Mouse (Mus musculus) lung, embryonic 16.5 days (tissue): ENCODE results near the gene Asgr1. TPM values are rescaled to one million over a fixed set of nuclear protein-coding genes. Genes with fewer than 3 reads are reported as not detected.

Source experiments
- ATAC-seq: fragments of 200-750 bp; cut with Nextera tagmentation; 2 replicates; pipeline ENCODE4 v1.8.0; 2017; ENCODE audit warnings: low read depth, mild to moderate bottlenecking, moderate library complexity
- H3K27ac ChIP-seq: fragments of 300-500 bp; sonication (generic); 2 replicates; pipeline ENCODE4 v1.5.1; 2014; ENCODE audit warnings: mild to moderate bottlenecking, control low read depth, low read length
- H3K27me3 ChIP-seq: fragments of 300-500 bp; sonication (generic); 2 replicates; pipeline ENCODE4 v1.6.1; 2014; ENCODE audit warnings: low read depth, low read length, mixed read lengths; ENCODE audit not compliant: control insufficient read depth, insufficient read depth
- H3K36me3 ChIP-seq: fragments of 300-500 bp; sonication (generic); 2 replicates; pipeline ENCODE4 v1.6.1; 2014; ENCODE audit warnings: low read length; ENCODE audit not compliant: control insufficient read depth, insufficient read depth
- H3K4me1 ChIP-seq: fragments of 300-500 bp; sonication (generic); replicated peaks from 2 replicates; pipeline ENCODE4 v1.6.1; 2014; ENCODE audit warnings: low read length, mixed read lengths; ENCODE audit not compliant: control insufficient read depth, insufficient read depth
- H3K4me2 ChIP-seq: fragments of 300-500 bp; sonication (generic); 2 replicates; pipeline ENCODE4 v1.6.1; 2014; ENCODE audit warnings: low read depth, low read length, control low read depth
- H3K4me3 ChIP-seq: fragments of 300-500 bp; sonication (generic); 2 replicates; pipeline ENCODE4 v1.5.1; 2014; ENCODE audit warnings: mild to moderate bottlenecking, low read length, control low read depth
- H3K9ac ChIP-seq: fragments of 300-500 bp; sonication (generic); 2 replicates; pipeline ENCODE4 v1.6.1; 2014; ENCODE audit warnings: low read length, control low read depth
- H3K9me3 ChIP-seq: fragments of 300-500 bp; sonication (generic); 2 replicates; pipeline ENCODE4 v1.6.1; 2016; ENCODE audit warnings: low read length; ENCODE audit not compliant: control insufficient read depth
- WGBS: fragments of 180-500 bp; shearing (Covaris S2); extraction: QIAGEN DNeasy Blood & Tissue Kit; methylation state at CpG from one replicate; pipeline ENCODE4 v1.1.7; 2014; 5-methylcytosine and 5-hydroxymethylcytosine counted together
- polyA plus RNA-seq: library from polyadenylated mRNA; unstranded; fragments of >200 nt; fragmentation: Nextera tagmentation; extraction: Ambion mirVana; gene quantifications from 2 replicates; pipeline ENCODE4 v1.2.1, GENCODE M21; 2015

The Asgr1 gene
- polyA plus RNA-seq, 1 experiment from 2014 or later = not detected

DNA sequence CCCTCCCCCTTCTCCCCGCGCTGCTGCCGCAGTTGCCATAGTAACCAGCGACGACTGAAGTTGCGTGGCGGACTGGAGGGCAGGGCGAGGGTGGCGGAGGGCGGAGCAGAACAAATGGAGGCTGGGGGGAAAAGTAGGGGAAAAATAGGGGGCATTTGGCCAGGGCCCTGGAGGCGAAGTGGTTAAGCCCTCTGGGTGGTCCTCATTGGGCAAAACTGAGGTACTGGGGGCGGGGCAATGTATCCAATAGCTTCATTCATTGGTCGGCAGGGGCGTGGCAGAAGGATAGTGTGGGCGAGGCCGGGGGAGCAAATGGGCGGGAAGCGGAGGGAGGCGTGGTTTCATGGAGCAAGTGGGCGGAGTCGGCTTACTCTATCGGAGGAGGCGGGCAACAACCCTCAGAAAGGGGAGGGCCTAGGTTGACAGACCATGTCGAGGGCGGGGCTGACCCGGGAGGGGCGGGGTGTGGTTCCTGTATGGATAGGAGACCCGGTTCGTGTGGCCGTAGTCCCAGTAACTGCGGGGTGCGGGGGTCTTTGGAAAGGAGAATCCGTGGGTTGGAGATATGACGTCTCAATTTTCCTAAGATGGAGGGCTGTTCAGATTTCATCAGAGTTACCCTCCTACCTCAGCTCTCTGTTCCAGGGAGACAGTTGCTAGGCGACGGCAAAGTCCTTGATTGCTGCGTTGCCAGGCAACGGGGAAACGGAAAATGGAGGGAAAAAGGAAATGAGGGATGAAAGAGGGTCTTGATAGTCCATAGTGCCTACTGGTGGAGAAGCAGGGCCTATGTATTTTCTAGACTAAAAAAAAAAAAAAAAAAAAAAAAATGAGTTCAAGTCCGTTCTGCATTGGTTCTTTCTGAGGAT is 32.4 kb upstream of the Asgr1 start:
- Histone ChIP-seq H3K27ac (peak overlapping the region; percentile 78), H3K9me3 (no peaks in the 10 kb centered on the region), H3K4me2 (peak overlapping the region; percentile 92), H3K27me3 (0 out of 2 replicates have a peak, but pooled peaks cover 2% of the 10 kb centered on the region), H3K4me1 (peaks cover 48% of the 10 kb centered on the region), H3K4me3 (peak overlapping the region; percentile 63), H3K9ac (peak overlapping the region; percentile 59), H3K36me3 (no peaks in the 10 kb centered on the region)
- ATAC-seq = peak; percentile 87
- 2% methylated on average over 40 of the region's 40 CpGs for WGBS

DNA sequence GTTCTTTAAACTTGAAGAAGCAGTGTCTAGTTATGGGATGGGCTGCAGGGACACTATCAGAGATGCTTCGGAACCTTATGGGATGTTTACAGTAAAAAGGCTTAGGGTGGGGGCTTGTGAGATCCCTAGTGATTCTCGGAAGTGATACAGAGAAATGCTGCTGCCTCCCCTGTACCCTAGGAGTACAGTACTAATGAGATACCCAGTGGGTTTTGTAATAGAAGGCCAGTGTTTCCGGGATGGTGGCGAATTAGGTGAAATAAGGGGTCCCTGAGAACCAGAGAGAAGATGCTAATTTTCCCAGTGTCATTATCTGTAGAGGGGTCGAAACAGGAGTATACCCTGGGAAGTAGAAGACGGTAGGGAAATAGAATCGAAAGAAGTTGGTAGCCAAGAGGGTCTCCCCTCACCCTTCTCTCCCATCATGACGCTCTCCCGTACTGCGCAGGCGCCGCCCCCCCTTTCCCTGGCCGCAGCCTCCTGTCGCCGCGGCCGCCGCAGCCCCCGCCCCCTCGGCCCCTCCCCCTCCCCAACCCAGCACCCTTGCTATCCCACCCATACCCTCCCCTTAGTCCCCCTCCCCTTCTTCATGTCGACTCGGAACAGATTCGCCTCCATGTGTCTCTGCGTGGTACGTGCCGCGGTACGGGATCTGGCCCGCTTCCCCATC is 30.3 kb upstream of the Asgr1 start:
- no peaks in the 10 kb centered on the region for H3K36me3 ChIP-seq
- H3K27ac ChIP-seq = no peak overlapping the region
- 6% methylated on average over 19 of the region's 29 CpGs for WGBS
- 0 out of 2 replicates have a peak, but pooled peaks cover 2% of the 10 kb centered on the region for H3K27me3 ChIP-seq
- H3K4me1 ChIP-seq = peaks cover 56% of the 10 kb centered on the region
- H3K9ac ChIP-seq = peak overlapping the region; percentile 52; the same call in 1 of the 2 replicates
- no peak for ATAC-seq
- no peaks in the 10 kb centered on the region for H3K9me3 ChIP-seq
- H3K4me3 ChIP-seq = peak overlapping the region; percentile 40
- peak overlapping the region; percentile 59 for H3K4me2 ChIP-seq

DNA sequence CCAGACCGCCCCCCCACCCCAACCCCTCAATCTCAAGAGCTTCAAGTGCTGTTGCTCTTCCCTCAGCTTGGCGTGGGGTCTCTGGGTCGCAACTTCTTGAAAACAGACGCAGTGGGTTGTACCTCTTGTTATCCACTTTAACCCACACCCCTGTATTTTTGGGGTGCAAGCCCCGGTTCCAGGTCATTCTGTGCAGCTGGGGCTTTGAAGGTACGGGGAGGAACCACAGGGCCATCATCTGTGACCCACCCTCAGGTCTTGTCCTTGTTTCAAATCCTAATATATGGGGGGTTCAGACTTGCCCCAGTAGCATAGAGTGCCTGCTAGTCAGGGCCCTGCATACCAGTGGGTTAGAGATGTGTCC is 29.8 kb upstream of the Asgr1 start:
- Histone ChIP-seq H3K4me1 (peaks cover 55% of the 10 kb centered on the region), H3K9me3 (no peaks in the 10 kb centered on the region), H3K9ac (peak overlapping the region; percentile 52; the same call in 1 of the 2 replicates), H3K4me3 (peak overlapping the region; percentile 40), H3K4me2 (peak overlapping the region; percentile 59), H3K27ac (no peak overlapping the region), H3K36me3 (no peaks in the 10 kb centered on the region), H3K27me3 (0 out of 2 replicates have a peak, but pooled peaks cover 2% of the 10 kb centered on the region)
- WGBS = 16% methylated on average over 5 of the region's 6 CpGs
- ATAC-seq = no peak

DNA sequence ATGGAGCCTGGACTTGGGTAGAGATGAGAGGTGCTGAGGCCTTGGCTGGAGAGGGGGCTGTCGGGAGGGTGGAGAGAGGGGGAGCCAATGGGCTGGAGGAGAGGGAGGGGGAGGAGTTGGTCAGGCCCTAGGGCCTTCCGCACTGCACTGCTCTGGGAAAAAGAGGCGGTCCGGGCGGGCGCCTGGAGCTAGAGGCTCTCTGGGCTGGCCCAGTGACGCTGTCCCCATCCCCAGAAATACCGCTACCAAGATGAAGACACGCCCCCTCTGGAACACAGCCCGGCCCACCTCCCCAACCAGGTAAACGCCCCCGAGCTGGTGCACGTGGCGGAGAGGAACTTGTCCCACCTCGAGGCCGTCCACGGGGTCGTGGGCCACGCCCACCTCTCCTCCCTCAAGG is 27.2 kb upstream of the Asgr1 start:
- H3K4me2 ChIP-seq = peak overlapping the region; percentile 55
- H3K36me3 ChIP-seq = peaks cover 7% of the 10 kb centered on the region
- peaks cover 45% of the 10 kb centered on the region for H3K4me1 ChIP-seq
- H3K4me3 ChIP-seq = peak overlapping the region; percentile 41
- no peak overlapping the region for H3K9ac ChIP-seq
- peak; percentile 77 for ATAC-seq
- 0 out of 2 replicates have a peak, but pooled peaks cover 2% of the 10 kb centered on the region for H3K27me3 ChIP-seq
- 5% methylated on average over 19 of the region's 19 CpGs for WGBS
- 0 out of 2 replicates have a peak overlapping the region, but pooled peaks have one; percentile 12 for H3K27ac ChIP-seq
- no peaks in the 10 kb centered on the region for H3K9me3 ChIP-seq

DNA sequence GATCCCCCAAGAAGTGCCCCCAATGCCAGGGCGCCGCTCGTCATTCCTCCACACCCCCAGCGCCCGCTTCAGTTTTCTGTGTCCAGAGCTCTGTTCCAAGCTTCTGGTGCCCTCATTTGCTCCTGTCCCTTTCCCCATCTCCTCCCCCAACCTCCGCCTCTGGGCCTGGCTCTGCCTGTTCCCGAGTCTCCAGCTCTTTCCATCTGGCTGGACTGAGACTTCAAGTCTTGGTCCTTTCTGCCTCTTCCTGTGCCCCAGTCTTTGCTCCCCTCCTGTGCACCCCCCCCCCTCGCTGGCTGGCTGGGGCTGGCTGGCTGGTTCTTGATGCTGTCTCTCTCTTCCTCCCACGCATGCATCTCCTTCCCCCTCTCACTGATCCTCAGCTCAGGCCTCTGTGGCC is 26.5 kb upstream of the Asgr1 start:
- Histone ChIP-seq H3K9ac (no peak overlapping the region), H3K4me1 (peaks cover 43% of the 10 kb centered on the region), H3K4me3 (no peak overlapping the region; the same call in 1 of the 2 replicates), H3K27ac (no peak overlapping the region), H3K9me3 (no peaks in the 10 kb centered on the region), H3K27me3 (0 out of 2 replicates have a peak, but pooled peaks cover 2% of the 10 kb centered on the region), H3K36me3 (peaks cover 8% of the 10 kb centered on the region), H3K4me2 (peak overlapping the region; percentile 55)
- ATAC-seq = no peak
- 50% methylated on average over 9 of the region's 9 CpGs for WGBS

DNA sequence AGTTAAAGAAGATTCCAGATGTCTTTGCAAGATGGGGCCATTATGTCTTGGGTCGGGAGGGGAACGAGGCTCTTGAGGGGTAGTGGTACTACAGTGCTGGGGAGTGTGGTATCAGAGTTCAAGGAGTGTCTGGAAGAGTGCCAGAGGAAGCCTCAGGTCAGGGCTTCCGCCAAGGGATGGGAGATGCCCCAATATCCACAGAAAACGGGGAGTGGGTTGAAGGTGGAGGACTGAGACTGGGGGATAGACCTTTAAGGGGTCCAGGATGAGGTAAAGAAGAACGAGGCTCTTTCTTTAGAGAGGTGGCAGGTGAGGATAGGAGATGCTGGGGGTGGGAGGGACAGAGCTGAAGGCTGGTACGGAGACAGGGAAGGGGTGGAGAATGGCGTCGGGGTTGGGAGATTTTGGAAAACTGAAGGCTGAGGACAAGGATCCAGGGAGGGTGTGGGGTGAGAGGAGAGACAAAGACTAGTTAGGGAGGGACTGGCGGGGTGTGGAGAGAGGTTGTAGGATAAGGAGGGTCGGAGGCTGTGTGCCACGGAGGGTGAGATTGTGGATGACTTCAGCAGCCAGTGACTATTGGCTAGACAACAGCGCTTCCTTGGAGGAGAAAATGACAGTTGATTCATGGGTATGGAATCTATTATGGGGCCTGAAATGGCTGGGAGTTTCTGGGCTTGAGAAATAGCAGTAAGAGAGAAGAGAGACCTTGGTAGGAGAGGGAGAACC is 25.3 kb upstream of the Asgr1 start:
- no peak overlapping the region; the same call in 1 of the 2 replicates for H3K9ac ChIP-seq
- no peaks in the 10 kb centered on the region for H3K9me3 ChIP-seq
- H3K4me3 ChIP-seq = peak overlapping the region; percentile 1; the same call in 1 of the 2 replicates
- H3K4me1 ChIP-seq = peaks cover 40% of the 10 kb centered on the region
- peak; percentile 3; the same call in 1 of the 2 replicates for ATAC-seq
- H3K36me3 ChIP-seq = peaks cover 8% of the 10 kb centered on the region
- 0 out of 2 replicates have a peak, but pooled peaks cover under 1% of the 10 kb centered on the region for H3K27me3 ChIP-seq
- WGBS = 15% methylated on average over 12 of the region's 12 CpGs
- peak overlapping the region; percentile 46 for H3K4me2 ChIP-seq
- peak overlapping the region; percentile 27 for H3K27ac ChIP-seq

DNA sequence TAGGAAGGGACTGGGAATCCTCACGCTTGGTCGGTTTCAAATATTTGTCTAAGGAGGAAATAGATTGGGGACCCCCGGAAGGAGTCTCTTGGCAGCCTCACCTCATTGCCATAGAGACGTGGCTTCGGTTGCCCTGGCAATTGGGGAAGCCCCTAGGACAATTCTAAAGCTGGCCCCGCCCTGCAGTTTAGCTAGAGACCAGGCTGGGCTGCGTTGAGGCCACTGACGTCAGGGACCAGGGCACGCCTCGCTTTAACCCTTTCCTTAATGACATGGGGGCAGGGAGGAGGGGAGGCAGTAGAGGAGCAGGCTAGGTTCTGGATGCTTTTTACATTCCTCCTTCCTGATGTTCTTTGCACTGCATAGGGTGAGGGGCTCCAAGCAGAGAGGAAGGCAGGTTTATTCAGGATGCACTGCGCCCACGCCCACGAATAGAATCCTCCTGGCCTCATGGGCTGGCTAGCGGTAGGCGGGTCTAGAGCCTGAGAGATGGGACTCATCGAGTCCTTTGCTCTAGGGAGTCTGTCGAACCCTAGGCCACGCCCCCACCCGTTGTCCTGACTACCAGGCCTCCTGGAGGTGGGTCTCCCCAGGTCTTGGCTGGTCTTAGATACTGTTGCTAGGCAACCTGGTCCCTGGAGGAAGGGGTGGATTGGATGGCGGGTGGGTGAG is 24.6 kb upstream of the Asgr1 start:
- peaks cover 8% of the 10 kb centered on the region for H3K36me3 ChIP-seq
- H3K4me1 ChIP-seq = peaks cover 37% of the 10 kb centered on the region
- peak overlapping the region; percentile 14; the same call in 1 of the 2 replicates for H3K9ac ChIP-seq
- under 1% methylated on average over 20 of the region's 20 CpGs for WGBS
- peak overlapping the region; percentile 46 for H3K4me2 ChIP-seq
- H3K27ac ChIP-seq = peak overlapping the region; percentile 27; the same call in 1 of the 2 replicates
- ATAC-seq = peak; percentile 78
- no peaks in the 10 kb centered on the region for H3K27me3 ChIP-seq
- H3K9me3 ChIP-seq = no peaks in the 10 kb centered on the region
- peak overlapping the region; percentile 11; the same call in 1 of the 2 replicates for H3K4me3 ChIP-seq

DNA sequence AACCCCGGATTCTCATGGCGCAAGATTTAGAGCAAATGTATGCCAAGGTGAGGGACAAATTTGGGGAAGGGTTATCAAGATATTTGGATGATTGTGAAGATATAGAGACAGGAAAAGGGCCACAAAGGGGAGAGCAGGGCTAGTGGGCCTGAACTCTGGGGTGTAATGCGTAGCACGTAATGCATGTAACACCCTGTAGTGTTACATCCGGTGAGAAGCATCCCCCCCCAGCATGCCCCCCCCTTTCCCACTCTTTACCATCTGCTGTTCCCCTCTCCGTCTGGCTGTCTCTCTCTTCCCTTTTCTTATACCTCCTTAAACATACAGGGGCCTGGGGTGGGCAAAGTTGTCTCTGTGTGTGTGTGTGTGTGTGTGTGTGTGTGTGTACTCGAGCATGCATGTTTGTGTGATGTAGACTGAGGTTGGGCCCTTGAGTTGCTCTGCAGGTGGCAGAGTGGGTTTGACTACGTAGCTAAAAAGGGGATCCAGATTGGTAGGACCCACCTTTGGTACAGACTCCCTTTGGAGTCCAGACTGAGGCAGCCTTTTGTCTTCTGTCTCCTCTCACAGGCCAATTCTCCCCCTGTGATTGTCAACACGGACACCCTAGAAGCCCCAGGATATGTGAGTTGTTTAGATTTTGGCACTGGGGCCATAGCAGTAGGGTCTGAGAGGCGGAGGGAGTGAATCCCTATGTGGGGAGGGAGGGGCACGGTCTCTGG is 23.9 kb upstream of the Asgr1 start:
- ATAC-seq = no peak

More for the DNA sequence above, 23.9 kb upstream of the Asgr1 start:
- no peaks in the 10 kb centered on the region for H3K9me3 ChIP-seq
- no peaks in the 10 kb centered on the region for H3K27me3 ChIP-seq
- no peak overlapping the region for H3K9ac ChIP-seq
- peaks cover 37% of the 10 kb centered on the region for H3K4me1 ChIP-seq
- no peak overlapping the region for H3K27ac ChIP-seq
- H3K36me3 ChIP-seq = peaks cover 8% of the 10 kb centered on the region
- WGBS = 42% methylated on average over 11 of the region's 11 CpGs
- peak overlapping the region; percentile 46; the same call in 1 of the 2 replicates for H3K4me2 ChIP-seq
- no peak overlapping the region for H3K4me3 ChIP-seq
